Mouse (Mus musculus) kidney, embryonic 14.5 days (tissue): Measurements from ENCODE around the gene Hbb-bt. TPM values are rescaled to one million over a fixed set of nuclear protein-coding genes. Genes with fewer than 3 reads are reported as not detected.
"Not testable (repeated sequence)": the region's sequence is repeated elsewhere in the genome, so short reads cannot be mapped to it uniquely, and the experiment has no call there.

Source experiments
- ATAC-seq: fragments of 200-750 bp; cut with Nextera tagmentation; 2 replicates; pipeline ENCODE4 v1.8.0; 2017; ENCODE audit warnings: moderate number of reproducible peaks, mild to moderate bottlenecking, moderate TSS enrichment, moderate library complexity; ENCODE audit not compliant: low FRiP score, low TSS enrichment
- H3K27ac ChIP-seq: fragments of 300-500 bp; sonication (generic); 2 replicates; pipeline ENCODE4 v1.5.1; 2014; ENCODE audit warnings: low read depth, mild to moderate bottlenecking, low read length, moderate library complexity, mixed read lengths
- H3K27me3 ChIP-seq: fragments of 300-500 bp; sonication (generic); 2 replicates; pipeline ENCODE4 v1.6.1; 2014; ENCODE audit warnings: mild to moderate bottlenecking, low read length; ENCODE audit not compliant: control insufficient read depth, insufficient read depth
- H3K36me3 ChIP-seq: fragments of 300-500 bp; sonication (generic); 2 replicates; pipeline ENCODE4 v1.6.1; 2014; ENCODE audit warnings: low read length, mixed read lengths; ENCODE audit not compliant: control insufficient read depth, insufficient read depth
- H3K4me1 ChIP-seq: fragments of 300-500 bp; sonication (generic); 2 replicates; pipeline ENCODE4 v1.6.1; 2014; ENCODE audit warnings: low read length, mixed read lengths; ENCODE audit not compliant: control insufficient read depth, insufficient read depth
- H3K4me2 ChIP-seq: fragments of 300-500 bp; sonication (generic); replicated peaks from 2 replicates; pipeline ENCODE4 v1.6.1; 2014; ENCODE audit warnings: low read depth, mild to moderate bottlenecking, low read length
- H3K4me3 ChIP-seq: fragments of 300-500 bp; sonication (generic); 2 replicates; pipeline ENCODE4 v1.5.1; 2014; ENCODE audit warnings: mild to moderate bottlenecking, low read length
- H3K9ac ChIP-seq: fragments of 300-500 bp; sonication (generic); 2 replicates; pipeline ENCODE4 v1.6.1; 2014; ENCODE audit warnings: low read depth, mild to moderate bottlenecking, low read length, moderate library complexity
- H3K9me3 ChIP-seq: fragments of 300-500 bp; sonication (generic); 2 replicates; pipeline ENCODE4 v1.6.1; 2016; ENCODE audit warnings: low read length; ENCODE audit not compliant: control insufficient read depth
- WGBS: fragments of 180-500 bp; shearing (Covaris S2); extraction: QIAGEN DNeasy Blood & Tissue Kit; methylation state at CpG from one replicate; pipeline ENCODE4 v1.1.7; 2014; 5-methylcytosine and 5-hydroxymethylcytosine counted together
- polyA plus RNA-seq: library from polyadenylated mRNA; unstranded; fragments of >200 nt; fragmentation: Nextera tagmentation; extraction: Ambion mirVana; gene quantifications from 2 replicates; pipeline ENCODE4 v1.2.1, GENCODE M21; 2014

Hbb-bt gene
- polyA plus RNA-seq, 1 experiment from 2014 or later, result 1,788 TPM

DNA sequence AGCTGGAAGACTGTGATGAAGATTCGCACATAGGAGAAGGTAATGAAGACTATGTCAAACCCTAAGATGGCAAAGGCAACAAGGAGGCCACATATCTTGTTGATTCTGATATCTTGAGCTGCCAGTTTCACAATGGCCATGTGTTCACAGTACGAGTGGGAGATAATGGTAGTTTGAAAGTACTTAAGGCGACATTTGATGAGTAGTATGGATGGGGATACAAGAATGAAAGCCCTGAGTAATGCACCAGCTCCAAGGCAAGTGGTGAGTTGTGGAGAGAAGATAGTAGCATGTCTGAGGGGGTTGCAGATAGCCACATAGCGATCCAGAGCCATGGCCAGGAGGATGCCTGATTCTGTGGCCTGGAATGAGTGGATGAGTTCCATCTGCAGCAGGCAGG lies 36.1 kb downstream of the Hbb-bt start:
- H3K27me3 ChIP-seq, H3K4me3 ChIP-seq, H3K9me3 ChIP-seq, H3K4me2 ChIP-seq, H3K4me1 ChIP-seq, H3K9ac ChIP-seq, H3K27ac ChIP-seq, ATAC-seq, H3K36me3 ChIP-seq: not testable (repeated sequence)
- 76% methylated on average over 4 of the region's 4 CpGs for WGBS

DNA sequence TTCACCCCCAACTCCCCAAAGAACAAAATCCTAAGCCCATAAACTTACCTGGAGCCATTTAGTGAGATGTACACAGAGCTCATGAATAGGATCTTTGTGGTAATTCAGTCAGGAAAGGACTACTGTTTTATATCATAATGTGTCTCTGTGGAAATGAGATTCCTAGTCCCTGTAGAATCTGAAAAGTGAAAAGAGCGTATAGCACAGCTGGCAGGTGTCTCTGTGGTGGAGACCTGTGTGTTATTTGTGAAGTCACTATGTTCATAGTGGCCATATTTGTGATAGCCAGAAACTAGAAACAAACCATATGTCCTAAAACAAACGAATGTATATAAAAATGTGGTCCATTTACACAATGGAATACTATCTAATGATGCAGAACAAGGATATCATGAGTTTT lies 42.3 kb downstream of the Hbb-bt start, which contains the start of gene Olfr69:
Gene Olfr69, minus strand, starts transcription at position 101 of the 400 bp plus-strand sequence.
- 86% methylated on average over 2 of the region's 2 CpGs for WGBS
- no peaks in the 10 kb centered on the region for H3K4me1 ChIP-seq
- no peak within 1 kb of the TSS for H3K9ac ChIP-seq
- no peaks in the 10 kb centered on the region for H3K27me3 ChIP-seq
- no peaks in the 10 kb centered on the region for H3K9me3 ChIP-seq
- H3K4me2 ChIP-seq, result no peak within 1 kb of the TSS
- no peaks in the 10 kb centered on the region for H3K36me3 ChIP-seq
- no peak for ATAC-seq
- H3K4me3 ChIP-seq, result no peak within 1 kb of the TSS
- H3K27ac ChIP-seq, result no peak within 1 kb of the TSS

DNA sequence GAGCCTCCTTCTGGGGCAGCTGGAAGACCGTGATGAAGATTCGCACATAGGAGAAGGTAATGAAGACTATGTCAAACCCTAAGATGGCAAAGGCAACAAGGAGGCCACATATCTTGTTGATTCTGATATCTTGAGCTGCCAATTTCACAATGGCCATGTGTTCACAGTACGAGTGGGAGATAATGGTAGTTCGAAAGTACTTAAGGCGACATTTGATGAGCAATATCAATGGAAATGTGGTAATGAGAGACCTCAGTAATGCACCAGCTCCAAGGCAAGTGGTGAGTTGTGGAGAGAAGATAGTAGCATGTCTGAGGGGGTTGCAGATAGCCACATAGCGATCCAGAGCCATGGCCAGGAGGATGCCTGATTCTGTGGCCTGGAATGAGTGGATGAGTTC lies 46.1 kb downstream of the Hbb-bt start:
- not testable (repeated sequence) for H3K9ac ChIP-seq, ATAC-seq, H3K27me3 ChIP-seq, H3K27ac ChIP-seq, H3K36me3 ChIP-seq, H3K4me2 ChIP-seq, H3K4me1 ChIP-seq, H3K9me3 ChIP-seq, H3K4me3 ChIP-seq
- 87% methylated on average over 5 of the region's 6 CpGs for WGBS

Other genes starting within 250 kb of the Hbb-bt start
- not detected in 2 replicates for gene Olfr616, start 244.9 kb downstream of the Hbb-bt start, polyA plus RNA-seq
- not detected in 2 replicates for gene Olfr617, start 240.9 kb downstream of the Hbb-bt start, polyA plus RNA-seq
- not detected in 2 replicates for gene Olfr618, start 223.9 kb downstream of the Hbb-bt start, polyA plus RNA-seq
- gene Olfr619, start 213.4 kb downstream of the Hbb-bt start, polyA plus RNA-seq, result not detected in 2 replicates
- gene Olfr620, start 201.5 kb downstream of the Hbb-bt start, polyA plus RNA-seq, result not detected in 2 replicates
- gene Olfr622, start 171.3 kb downstream of the Hbb-bt start, polyA plus RNA-seq, result not detected in 2 replicates
- not detected in 2 replicates for gene Olfr623, start 150.3 kb downstream of the Hbb-bt start, polyA plus RNA-seq
- 0.04 TPM in 1 of 2 replicates, not detected in the other for gene Olfr624, start 142.8 kb downstream of the Hbb-bt start, polyA plus RNA-seq
- not detected in 2 replicates for gene Olfr625-ps1, start 131.3 kb downstream of the Hbb-bt start, polyA plus RNA-seq
- not detected in 2 replicates for gene Olfr243, start 99.3 kb downstream of the Hbb-bt start, polyA plus RNA-seq
- not detected in 2 replicates for gene Olfr628, start 83.6 kb downstream of the Hbb-bt start, polyA plus RNA-seq
- not detected in 2 replicates for gene Olfr629, start 69.1 kb downstream of the Hbb-bt start, polyA plus RNA-seq
- gene Olfr630, start 56.7 kb downstream of the Hbb-bt start, polyA plus RNA-seq, result not detected in 2 replicates
- gene Olfr69, start 42.4 kb downstream of the Hbb-bt start, polyA plus RNA-seq, result not detected in 2 replicates
- gene Olfr68, start 34.3 kb downstream of the Hbb-bt start, polyA plus RNA-seq, result not detected in 2 replicates
- gene Olfr67, start 22.2 kb downstream of the Hbb-bt start, polyA plus RNA-seq, result not detected in 2 replicates
- 3,842 and 4,307 TPM in 2 replicates for gene Hbb-bs, start 14.1 kb upstream of the Hbb-bt start, polyA plus RNA-seq
- not detected in 2 replicates for gene Hbb-bh2, start 26.5 kb upstream of the Hbb-bt start, polyA plus RNA-seq
- gene Hbb-bh1, start 29.2 kb upstream of the Hbb-bt start, polyA plus RNA-seq, result 2.8 and 6.5 TPM in 2 replicates
- gene Hbb-y, start 39.2 kb upstream of the Hbb-bt start, polyA plus RNA-seq, result 578 and 855 TPM in 2 replicates
- not detected in 2 replicates for gene Olfr66, start 72.3 kb upstream of the Hbb-bt start, polyA plus RNA-seq
- gene Olfr64, start 80.5 kb upstream of the Hbb-bt start, polyA plus RNA-seq, result not detected in 2 replicates
- not detected in 2 replicates for gene Olfr65, start 89.5 kb upstream of the Hbb-bt start, polyA plus RNA-seq
- gene Olfr631, start 114.8 kb upstream of the Hbb-bt start, polyA plus RNA-seq, result not detected in 2 replicates
- not detected in 2 replicates for gene Olfr632, start 120.4 kb upstream of the Hbb-bt start, polyA plus RNA-seq
- not detected in 2 replicates for gene Olfr633, start 130.4 kb upstream of the Hbb-bt start, polyA plus RNA-seq
- gene Olfr635, start 157.2 kb upstream of the Hbb-bt start, polyA plus RNA-seq, result 0.03 TPM in 1 of 2 replicates, not detected in the other
- gene Olfr638, start 184.8 kb upstream of the Hbb-bt start, polyA plus RNA-seq, result not detected in 2 replicates
- 0.03 TPM in 1 of 2 replicates, not detected in the other for gene Olfr639, start 203.3 kb upstream of the Hbb-bt start, polyA plus RNA-seq
- gene Olfr640, start 211.6 kb upstream of the Hbb-bt start, polyA plus RNA-seq, result not detected in 2 replicates
- not detected in 2 replicates for gene Olfr641, start 221.4 kb upstream of the Hbb-bt start, polyA plus RNA-seq
- not detected in 2 replicates for gene Olfr642, start 238.7 kb upstream of the Hbb-bt start, polyA plus RNA-seq
- gene 4930516K23Rik, start 247.4 kb upstream of the Hbb-bt start, polyA plus RNA-seq, result not detected in 2 replicates